Mouse (Mus musculus): Measurements from ENCODE around the gene Pear1. TPM values are rescaled to one million over a fixed set of nuclear protein-coding genes. Genes with fewer than 3 reads are reported as not detected.

The Pear1 gene
- polyA plus RNA-seq, 1 experiment = 0.65 TPM

DNA sequence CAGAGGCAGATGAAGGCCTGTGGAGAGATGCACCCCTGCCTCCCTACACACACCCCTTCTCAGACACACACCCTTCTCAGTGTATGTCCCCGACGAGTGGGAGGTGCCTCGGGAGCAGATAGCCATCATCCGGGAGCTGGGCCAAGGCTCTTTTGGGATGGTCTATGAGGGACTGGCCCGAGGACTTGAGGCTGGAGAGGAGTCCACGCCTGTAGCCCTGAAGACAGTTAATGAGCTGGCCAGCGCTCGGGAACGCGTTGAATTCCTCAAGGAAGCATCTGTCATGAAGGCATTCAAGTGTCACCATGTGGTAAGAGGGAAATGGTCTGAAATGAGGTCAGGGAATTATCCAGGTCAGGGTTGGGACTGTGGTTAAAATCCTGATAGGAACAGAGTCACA lies 11.2 kb downstream of the Pear1 start:
- TF ChIP-seq E2F4 (IDR thresholded peaks at IDR 0.05; ENCODE audit: insufficient read depth) (no peak), POLR2AphosphoS2 (IDR thresholded peaks at IDR 0.05; ENCODE audit: insufficient read length, low read depth) (no peak), MYOG (IDR thresholded peaks at IDR 0.05; ENCODE audit: control insufficient read depth in 1 of 3, insufficient read depth in 1 of 3, insufficient read length in 2 of 3, low read depth in 2 of 3) (no peak)
- Histone ChIP-seq H3K36me3 (ENCODE audit: control insufficient read depth, insufficient read depth) (no peaks in the 10 kb centered on the region), H3K4me2 (ENCODE audit: low read depth) (no peak overlapping the region), H3ac (ENCODE audit: control insufficient read depth, insufficient read length) (no peak overlapping the region), H3K79me2 (ENCODE audit: control insufficient read depth, insufficient read depth) (no peaks in the 10 kb centered on the region), H3K4me3 (no peak overlapping the region), H3K27me3 (ENCODE audit: control insufficient read depth, insufficient read depth, insufficient read length) (peaks cover 77% of the 10 kb centered on the region)

DNA sequence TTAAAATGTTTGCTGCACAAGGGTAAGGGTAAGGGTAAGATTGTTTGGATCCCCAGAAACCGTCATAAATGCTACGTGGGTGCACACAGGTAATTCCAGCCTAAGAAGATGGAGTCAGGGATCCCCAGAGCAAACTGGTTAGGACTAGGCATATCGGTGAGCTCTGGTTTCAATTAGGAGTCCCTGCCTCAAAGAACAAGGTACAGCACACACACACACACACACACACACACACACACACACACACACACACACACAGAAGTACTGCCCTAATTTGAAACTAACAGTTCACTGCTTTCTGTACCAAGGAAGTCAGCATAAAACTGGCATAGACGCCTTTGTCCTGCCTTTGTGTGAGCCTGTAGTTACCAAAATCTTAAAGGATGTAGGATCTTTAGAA lies 11.7 kb downstream of the Pear1 start:
- Histone ChIP-seq H3K4me2 (ENCODE audit: low read depth) (no peak overlapping the region), H3K27me3 (ENCODE audit: control insufficient read depth, insufficient read depth, insufficient read length) (peaks cover 72% of the 10 kb centered on the region), H3ac (ENCODE audit: control insufficient read depth, insufficient read length) (no peak overlapping the region), H3K36me3 (ENCODE audit: control insufficient read depth, insufficient read depth) (no peaks in the 10 kb centered on the region), H3K4me3 (no peak overlapping the region), H3K79me2 (ENCODE audit: control insufficient read depth, insufficient read depth) (no peaks in the 10 kb centered on the region)
- TF ChIP-seq POLR2AphosphoS2 (IDR thresholded peaks at IDR 0.05; ENCODE audit: insufficient read length, low read depth) = no peak
- no peak for TF ChIP-seq TCF3 (IDR thresholded peaks at IDR 0.05; ENCODE audit: insufficient read length, low read depth)
- TF ChIP-seq USF1 (IDR thresholded peaks at IDR 0.05; ENCODE audit: low read depth) = no peak
- TF ChIP-seq CEBPB (IDR thresholded peaks at IDR 0.05; ENCODE audit: insufficient read depth, poor library complexity, severe bottlenecking) = no peak
- no peak for TF ChIP-seq TCF12 (IDR thresholded peaks at IDR 0.05; ENCODE audit: insufficient read depth, poor library complexity, severe bottlenecking)
- no peak for TF ChIP-seq REST (IDR thresholded peaks at IDR 0.05; ENCODE audit: insufficient read depth, insufficient read length)
- TF ChIP-seq SRF (IDR thresholded peaks at IDR 0.05; ENCODE audit: control insufficient read depth, insufficient read length, low read depth) = no peak
- no peak for TF ChIP-seq MAX (IDR thresholded peaks at IDR 0.05; ENCODE audit: low read depth)
- TF ChIP-seq E2F4 (IDR thresholded peaks at IDR 0.05; ENCODE audit: insufficient read depth) = no peak
- no peak for TF ChIP-seq MYOG (IDR thresholded peaks at IDR 0.05; ENCODE audit: control insufficient read depth in 1 of 3, insufficient read depth in 1 of 3, insufficient read length in 2 of 3, low read depth in 2 of 3)
- TF ChIP-seq POLR2A (IDR thresholded peaks at IDR 0.05; ENCODE audit: insufficient read length, low read depth) = no peak
- TF ChIP-seq MYOD1 (IDR thresholded peaks at IDR 0.05; ENCODE audit: control insufficient read depth in 1 of 3, insufficient read length in 2 of 3, low read depth in 2 of 3) = no peak

GRCm38 (mm10) chr3:87811297-87811696 lies 12.8 kb downstream of the Pear1 start:
- TF ChIP-seq USF1 (IDR thresholded peaks at IDR 0.05; ENCODE audit: low read depth) (no peak), REST (IDR thresholded peaks at IDR 0.05; ENCODE audit: insufficient read depth, insufficient read length) (no peak), MYOD1 (IDR thresholded peaks at IDR 0.05; ENCODE audit: control insufficient read depth in 1 of 3, insufficient read length in 2 of 3, low read depth in 2 of 3) (no peak), TCF12 (IDR thresholded peaks at IDR 0.05; ENCODE audit: insufficient read depth, poor library complexity, severe bottlenecking) (no peak), POLR2A (IDR thresholded peaks at IDR 0.05; ENCODE audit: insufficient read length, low read depth) (no peak), SRF (IDR thresholded peaks at IDR 0.05; ENCODE audit: control insufficient read depth, insufficient read length, low read depth) (no peak), POLR2AphosphoS2 (IDR thresholded peaks at IDR 0.05; ENCODE audit: insufficient read length, low read depth) (no peak), MYOG (IDR thresholded peaks at IDR 0.05; ENCODE audit: control insufficient read depth in 1 of 3, insufficient read depth in 1 of 3, insufficient read length in 2 of 3, low read depth in 2 of 3) (no peak), E2F4 (IDR thresholded peaks at IDR 0.05; ENCODE audit: insufficient read depth) (no peak), CEBPB (IDR thresholded peaks at IDR 0.05; ENCODE audit: insufficient read depth, poor library complexity, severe bottlenecking) (no peak), TCF3 (IDR thresholded peaks at IDR 0.05; ENCODE audit: insufficient read length, low read depth) (no peak), MAX (IDR thresholded peaks at IDR 0.05; ENCODE audit: low read depth) (no peak)
- Histone ChIP-seq H3K4me3 (no peak overlapping the region), H3ac (ENCODE audit: control insufficient read depth, insufficient read length) (no peak overlapping the region)

DNA sequence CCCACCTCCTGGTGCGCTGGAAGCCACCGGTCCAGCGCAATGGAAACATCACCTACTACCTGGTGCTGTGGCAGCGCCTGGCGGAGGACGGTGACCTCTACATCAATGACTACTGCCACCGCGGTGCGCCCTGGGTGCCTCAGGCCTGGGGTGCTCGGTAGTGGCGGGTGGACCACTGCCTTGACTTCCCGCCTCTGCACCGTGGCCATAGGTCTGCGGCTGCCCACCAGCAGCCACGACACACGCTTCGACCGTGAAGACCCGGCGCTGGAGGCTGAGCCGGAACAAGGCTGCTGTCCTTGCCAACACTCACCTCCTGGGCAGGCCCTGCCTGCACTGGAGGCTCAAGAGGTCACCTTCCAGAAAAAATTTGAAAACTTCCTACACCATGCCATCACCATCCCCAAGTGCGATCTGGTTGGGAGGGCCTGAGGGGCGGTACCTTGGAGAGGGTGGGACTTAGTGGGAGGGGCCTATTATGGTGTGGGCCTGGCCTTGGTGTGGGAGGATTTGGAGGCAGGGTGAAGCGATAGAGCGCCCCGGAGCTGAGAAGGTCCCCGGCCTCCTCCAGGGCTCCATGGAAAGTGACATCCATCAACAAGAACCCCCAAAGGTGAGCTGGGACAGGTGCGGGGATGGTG lies 14.7 kb downstream of the Pear1 start:
- Histone ChIP-seq H3K27me3 (ENCODE audit: control insufficient read depth, insufficient read depth, insufficient read length) (peaks cover 78% of the 10 kb centered on the region), H3ac (ENCODE audit: control insufficient read depth, insufficient read length) (no peak overlapping the region), H3K4me3 (no peak overlapping the region), H3K36me3 (ENCODE audit: control insufficient read depth, insufficient read depth) (no peaks in the 10 kb centered on the region), H3K4me2 (ENCODE audit: low read depth) (no peak overlapping the region), H3K79me2 (ENCODE audit: control insufficient read depth, insufficient read depth) (no peaks in the 10 kb centered on the region)
- TF ChIP-seq POLR2AphosphoS2 (IDR thresholded peaks at IDR 0.05; ENCODE audit: insufficient read length, low read depth) (no peak), MYOD1 (IDR thresholded peaks at IDR 0.05; ENCODE audit: control insufficient read depth in 1 of 3, insufficient read length in 2 of 3, low read depth in 2 of 3) (no peak), USF1 (IDR thresholded peaks at IDR 0.05; ENCODE audit: low read depth) (no peak), MYOG (IDR thresholded peaks at IDR 0.05; ENCODE audit: control insufficient read depth in 1 of 3, insufficient read depth in 1 of 3, insufficient read length in 2 of 3, low read depth in 2 of 3) (no peak), REST (IDR thresholded peaks at IDR 0.05; ENCODE audit: insufficient read depth, insufficient read length) (no peak), TCF12 (IDR thresholded peaks at IDR 0.05; ENCODE audit: insufficient read depth, poor library complexity, severe bottlenecking) (no peak), CEBPB (IDR thresholded peaks at IDR 0.05; ENCODE audit: insufficient read depth, poor library complexity, severe bottlenecking) (no peak), E2F4 (IDR thresholded peaks at IDR 0.05; ENCODE audit: insufficient read depth) (no peak), TCF3 (IDR thresholded peaks at IDR 0.05; ENCODE audit: insufficient read length, low read depth) (no peak), SRF (IDR thresholded peaks at IDR 0.05; ENCODE audit: control insufficient read depth, insufficient read length, low read depth) (no peak), POLR2A (IDR thresholded peaks at IDR 0.05; ENCODE audit: insufficient read length, low read depth) (no peak), MAX (IDR thresholded peaks at IDR 0.05; ENCODE audit: low read depth) (no peak)

More at GRCm38 (mm10) chr3:87811297-87811696, 12.8 kb downstream of the Pear1 start:
- no peaks in the 10 kb centered on the region for H3K36me3 ChIP-seq (ENCODE audit: control insufficient read depth, insufficient read depth)
- H3K27me3 ChIP-seq (ENCODE audit: control insufficient read depth, insufficient read depth, insufficient read length) = peaks cover 75% of the 10 kb centered on the region
- H3K79me2 ChIP-seq (ENCODE audit: control insufficient read depth, insufficient read depth) = no peaks in the 10 kb centered on the region
- no peak overlapping the region for H3K4me2 ChIP-seq (ENCODE audit: low read depth)

Measured in myocyte (in vitro differentiated cells).